Mouse (Mus musculus) stomach, embryonic 16.5 days (tissue): ENCODE measurements around the gene Cdk2ap1. TPM values are rescaled to one million over a fixed set of nuclear protein-coding genes. Genes with fewer than 3 reads are reported as not detected.
"Not testable (repeated sequence)": the region's sequence is repeated elsewhere in the genome, so short reads cannot be mapped to it uniquely, and the experiment has no call there.

Experiments
- ATAC-seq: fragments of 200-750 bp; cut with Nextera tagmentation; 2 replicates; pipeline ENCODE4 v1.8.0; 2017; ENCODE audit warnings: moderate number of reproducible peaks, moderate TSS enrichment; ENCODE audit not compliant: insufficient read depth, low FRiP score
- H3K27ac ChIP-seq: fragments of 300-500 bp; sonication (generic); 2 replicates; pipeline ENCODE4 v1.5.1; 2014; ENCODE audit warnings: low read length
- H3K27me3 ChIP-seq: fragments of 300-500 bp; sonication (generic); 2 replicates; pipeline ENCODE4 v1.6.1; 2014; ENCODE audit warnings: low read length, control low read depth, mixed read lengths; ENCODE audit not compliant: control insufficient read depth, insufficient read depth
- H3K36me3 ChIP-seq: fragments of 300-500 bp; sonication (generic); 2 replicates; pipeline ENCODE4 v1.6.1; 2014; ENCODE audit warnings: low read length; ENCODE audit not compliant: control insufficient read depth, insufficient read depth
- H3K4me1 ChIP-seq: fragments of 300-500 bp; sonication (generic); 2 replicates; pipeline ENCODE4 v1.6.1; 2014; ENCODE audit warnings: low read length, control low read depth, mixed read lengths; ENCODE audit not compliant: control insufficient read depth, insufficient read depth
- H3K4me2 ChIP-seq: fragments of 300-500 bp; sonication (generic); 2 replicates; pipeline ENCODE4 v1.6.1; 2014; ENCODE audit warnings: low read depth, low read length, mixed read lengths
- H3K4me3 ChIP-seq: fragments of 300-500 bp; sonication (generic); replicated peaks from 2 replicates; pipeline ENCODE4 v1.5.1; 2014; ENCODE audit warnings: mild to moderate bottlenecking, low read length
- H3K9ac ChIP-seq: fragments of 300-500 bp; sonication (generic); 2 replicates; pipeline ENCODE4 v1.6.1; 2014; ENCODE audit warnings: low read length
- H3K9me3 ChIP-seq: fragments of 300-500 bp; sonication (generic); replicated peaks from 2 replicates; pipeline ENCODE4 v1.6.1; 2016; ENCODE audit warnings: low read length, control low read depth; ENCODE audit not compliant: control insufficient read depth
- WGBS: fragments of 180-500 bp; shearing (Covaris S2); extraction: QIAGEN DNeasy Blood & Tissue Kit; methylation state at CpG from one replicate; pipeline ENCODE4 v1.1.7; 2014; 5-methylcytosine and 5-hydroxymethylcytosine counted together
- polyA plus RNA-seq: library from polyadenylated mRNA; unstranded; fragments of >200 nt; fragmentation: Nextera tagmentation; extraction: Ambion mirVana; gene quantifications from 2 replicates; pipeline ENCODE4 v1.2.1, GENCODE M21; 2015

Cdk2ap1 gene
- polyA plus RNA-seq: 18.6 and 22.0 TPM in 2 replicates

- WGBS: 89% methylated on average over 5 of the region's 5 CpGs
- not testable (repeated sequence) for H3K36me3 ChIP-seq, H3K4me1 ChIP-seq, H3K9me3 ChIP-seq, H3K27me3 ChIP-seq, H3K27ac ChIP-seq, H3K9ac ChIP-seq, H3K4me3 ChIP-seq, ATAC-seq, H3K4me2 ChIP-seq
Observed at GRCm38 (mm10) chr5:124362982-124363381, at the start of gene Cdk2ap1. Cdk2ap1 (minus strand) TSS chr5:124363082.

- H3K4me3 ChIP-seq: no peak overlapping the region
- no peaks in the 10 kb centered on the region for H3K4me1 ChIP-seq
- no peak overlapping the region for H3K4me2 ChIP-seq
- H3K9ac ChIP-seq: no peak overlapping the region
- no peak for ATAC-seq
- WGBS: 81% methylated on average over 5 of the region's 5 CpGs
- H3K9me3 ChIP-seq: no peaks in the 10 kb centered on the region
- H3K27me3 ChIP-seq: no peaks in the 10 kb centered on the region
- peaks cover 11% of the 10 kb centered on the region for H3K36me3 ChIP-seq
- no peak overlapping the region for H3K27ac ChIP-seq
Observed at GRCm38 (mm10) chr5:124412163-124412562, 49.3 kb upstream of the Cdk2ap1 start.

- Histone ChIP-seq H3K9me3 (no peaks in the 10 kb centered on the region), H3K4me3 (no peak overlapping the region), H3K9ac (no peak overlapping the region), H3K27ac (no peak overlapping the region), H3K4me2 (no peak overlapping the region), H3K27me3 (no peaks in the 10 kb centered on the region), H3K4me1 (no peaks in the 10 kb centered on the region), H3K36me3 (peaks cover 16% of the 10 kb centered on the region)
- WGBS: 73% methylated on average over 3 of the region's 3 CpGs
- no peak for ATAC-seq
Observed at GRCm38 (mm10) chr5:124410808-124411207, 47.9 kb upstream of the Cdk2ap1 start.

GRCm38 (mm10) chr5:124393726-124394125 is 30.8 kb upstream of the Cdk2ap1 start:
- Histone ChIP-seq H3K4me1 (no peaks in the 10 kb centered on the region), H3K4me3 (no peak overlapping the region), H3K27ac (no peak overlapping the region), H3K36me3 (0 out of 2 replicates have a peak, but pooled peaks cover 11% of the 10 kb centered on the region), H3K4me2 (no peak overlapping the region), H3K9me3 (no peaks in the 10 kb centered on the region), H3K9ac (no peak overlapping the region), H3K27me3 (no peaks in the 10 kb centered on the region)
- no peak for ATAC-seq
- WGBS: 89% methylated on average over 7 of the region's 7 CpGs

GRCm38 (mm10) chr5:124392412-124392811 is 29.5 kb upstream of the Cdk2ap1 start:
- no peaks in the 10 kb centered on the region for H3K27me3 ChIP-seq
- no peaks in the 10 kb centered on the region for H3K9me3 ChIP-seq
- no peak for ATAC-seq
- 96% methylated on average over 4 of the region's 4 CpGs for WGBS
- 0 out of 2 replicates have a peak, but pooled peaks cover 13% of the 10 kb centered on the region for H3K36me3 ChIP-seq
- H3K4me1 ChIP-seq: no peaks in the 10 kb centered on the region
- H3K4me3 ChIP-seq: no peak overlapping the region
- H3K4me2 ChIP-seq: no peak overlapping the region
- no peak overlapping the region for H3K27ac ChIP-seq
- H3K9ac ChIP-seq: no peak overlapping the region

GRCm38 (mm10) chr5:124387932-124388331 is 25.1 kb upstream of the Cdk2ap1 start:
- H3K9ac ChIP-seq: no peak overlapping the region
- WGBS: 73% methylated on average over 5 of the region's 5 CpGs
- H3K4me3 ChIP-seq: no peak overlapping the region
- H3K36me3 ChIP-seq: peaks cover 41% of the 10 kb centered on the region
- H3K4me2 ChIP-seq: no peak overlapping the region
- no peak for ATAC-seq
- H3K27me3 ChIP-seq: no peaks in the 10 kb centered on the region
- H3K9me3 ChIP-seq: no peaks in the 10 kb centered on the region
- no peak overlapping the region for H3K27ac ChIP-seq
- H3K4me1 ChIP-seq: no peaks in the 10 kb centered on the region

GRCm38 (mm10) chr5:124380121-124380520 is 17.2 kb upstream of the Cdk2ap1 start:
- Histone ChIP-seq H3K9ac (no peak overlapping the region), H3K27ac (no peak overlapping the region), H3K4me1 (no peaks in the 10 kb centered on the region), H3K9me3 (no peaks in the 10 kb centered on the region), H3K4me3 (no peak overlapping the region), H3K36me3 (peaks cover 33% of the 10 kb centered on the region), H3K27me3 (no peaks in the 10 kb centered on the region), H3K4me2 (no peak overlapping the region)
- WGBS: 85% methylated on average over 1 of the region's 1 CpGs
- ATAC-seq: no peak

GRCm38 (mm10) chr5:124377149-124377548 is 14.3 kb upstream of the Cdk2ap1 start:
- Histone ChIP-seq H3K27me3 (no peaks in the 10 kb centered on the region), H3K9ac (no peak overlapping the region), H3K4me3 (no peak overlapping the region), H3K27ac (no peak overlapping the region), H3K4me1 (no peaks in the 10 kb centered on the region), H3K36me3 (peaks cover 30% of the 10 kb centered on the region; the same call in 1 of the 2 replicates), H3K9me3 (no peaks in the 10 kb centered on the region), H3K4me2 (no peak overlapping the region)
- ATAC-seq: no peak
- 79% methylated on average over 4 of the region's 4 CpGs for WGBS

- H3K9me3 ChIP-seq: no peaks in the 10 kb centered on the region
- no peak for ATAC-seq
- H3K4me1 ChIP-seq: no peaks in the 10 kb centered on the region
- no peak overlapping the region for H3K27ac ChIP-seq
- H3K4me3 ChIP-seq: no peak overlapping the region
- peaks cover 30% of the 10 kb centered on the region; the same call in 1 of the 2 replicates for H3K36me3 ChIP-seq
- H3K4me2 ChIP-seq: no peak overlapping the region
- WGBS: 88% methylated on average over 1 of the region's 1 CpGs
- H3K9ac ChIP-seq: no peak overlapping the region
- H3K27me3 ChIP-seq: no peaks in the 10 kb centered on the region
Observed at GRCm38 (mm10) chr5:124376401-124376800, 13.5 kb upstream of the Cdk2ap1 start.

GRCm38 (mm10) chr5:124374298-124374697 is 11.4 kb upstream of the Cdk2ap1 start:
- Histone ChIP-seq H3K4me1 (no peaks in the 10 kb centered on the region), H3K9me3 (no peaks in the 10 kb centered on the region), H3K9ac (no peak overlapping the region), H3K4me3 (no peak overlapping the region), H3K27me3 (no peaks in the 10 kb centered on the region), H3K4me2 (no peak overlapping the region), H3K27ac (no peak overlapping the region), H3K36me3 (peaks cover 32% of the 10 kb centered on the region; the same call in 1 of the 2 replicates)
- ATAC-seq: no peak
- WGBS: 98% methylated on average over 7 of the region's 7 CpGs
